Mouse (Mus musculus) cerebellum, adult 2 months (tissue): ENCODE data around the gene AC124108.1.

ENCODE experiments used
- CTCF ChIP-seq: fragments of 200-500 bp; IDR thresholded peaks from 2 replicates; pipeline ENCODE4 v1.5.1; 2011; ENCODE audit warnings: low read depth, mild to moderate bottlenecking, control low read depth, low read length, moderate library complexity, borderline replicate concordance; ENCODE audit not compliant: insufficient read depth
- POLR2A ChIP-seq: fragments of 200-500 bp; IDR thresholded peaks from 2 replicates; pipeline ENCODE4 v1.6.1; 2011; ENCODE audit warnings: low read length, control low read depth, borderline replicate concordance; ENCODE audit not compliant: insufficient read depth

GRCm38 (mm10) chr1:132200562-132201510, 9.6 kb downstream of the AC124108.1 start:
- TF ChIP-seq POLR2A (peak; percentile 11; the same call in 1 of the 2 replicates), CTCF (peak; percentile 54; the same call in 1 of the 2 replicates)
